Mouse (Mus musculus): ENCODE data around the gene Chmp2a. TPM values are rescaled to one million over a fixed set of nuclear protein-coding genes. Genes with fewer than 3 reads are reported as not detected.
"Not testable (repeated sequence)": the region's sequence is repeated elsewhere in the genome, so short reads cannot be mapped to it uniquely, and the experiment has no call there.

Gene Chmp2a
- 133 and 140 TPM in 2 replicates for polyA plus RNA-seq (2014; fragmentation: Nextera tagmentation; extraction: Ambion mirVana)

- Histone ChIP-seq H3K9ac (ENCODE audit: low read length) (peak within 1 kb of the TSS; percentile 83), H3K4me3 (ENCODE audit: low read depth, low read length) (peak within 1 kb of the TSS; percentile 57), H3K4me1 (ENCODE audit: control insufficient read depth, insufficient read depth, low read length) (peaks cover 29% of the 10 kb centered on the region), H3K36me3 (ENCODE audit: control insufficient read depth, insufficient read depth, low read length) (peaks cover 39% of the 10 kb centered on the region), H3K4me2 (peak within 1 kb of the TSS; percentile 90), H3K9me3 (ENCODE audit: control insufficient read depth, low read length) (no peaks in the 10 kb centered on the region), H3K27ac (ENCODE audit: low read depth, low read length) (peak within 1 kb of the TSS; percentile 87), H3K27me3 (ENCODE audit: control insufficient read depth, insufficient read depth, low read length) (no peaks in the 10 kb centered on the region)
- DNase-seq (ENCODE audit: low spot score, missing footprints) (peak; percentile 100), ATAC-seq (ENCODE audit: low FRiP score) (peak; percentile 82)
- WGBS, result under 1% methylated on average over 45 of the region's 45 CpGs
Observed at GRCm38 (mm10) chr7:13034148-13034977, at the start of gene Chmp2a. TSS of gene Chmp2a (minus strand) at chr7:13034807.

- Histone ChIP-seq H3K4me2 (no peak overlapping the region), H3K4me1 (ENCODE audit: control insufficient read depth, insufficient read depth, low read length) (no peaks in the 10 kb centered on the region), H3K4me3 (ENCODE audit: low read depth, low read length) (no peak overlapping the region), H3K9ac (ENCODE audit: low read length) (no peak overlapping the region), H3K27ac (ENCODE audit: low read depth, low read length) (no peak overlapping the region), H3K27me3 (ENCODE audit: control insufficient read depth, insufficient read depth, low read length) (no peaks in the 10 kb centered on the region), H3K9me3 (ENCODE audit: control insufficient read depth, low read length) (no peaks in the 10 kb centered on the region), H3K36me3 (ENCODE audit: control insufficient read depth, insufficient read depth, low read length) (no peaks in the 10 kb centered on the region)
- no peak for ATAC-seq (ENCODE audit: low FRiP score)
- WGBS, result 60% methylated on average over 5 of the region's 5 CpGs
- no peak for DNase-seq (ENCODE audit: low spot score, missing footprints)
Observed at GRCm38 (mm10) chr7:13072293-13072692, 37.7 kb upstream of the Chmp2a start.

- not testable (repeated sequence) for H3K4me2 ChIP-seq; H3K27me3 ChIP-seq (ENCODE audit: control insufficient read depth, insufficient read depth, low read length); H3K27ac ChIP-seq (ENCODE audit: low read depth, low read length); H3K9me3 ChIP-seq (ENCODE audit: control insufficient read depth, low read length); H3K4me3 ChIP-seq (ENCODE audit: low read depth, low read length); DNase-seq (ENCODE audit: low spot score, missing footprints); H3K9ac ChIP-seq (ENCODE audit: low read length); H3K36me3 ChIP-seq (ENCODE audit: control insufficient read depth, insufficient read depth, low read length); H3K4me1 ChIP-seq (ENCODE audit: control insufficient read depth, insufficient read depth, low read length); ATAC-seq (ENCODE audit: low FRiP score)
- 53% methylated on average over 2 of the region's 2 CpGs for WGBS
Observed at GRCm38 (mm10) chr7:13063399-13063798, 28.8 kb upstream of the Chmp2a start.

- Histone ChIP-seq H3K27ac (ENCODE audit: low read depth, low read length) (no peak overlapping the region), H3K4me3 (ENCODE audit: low read depth, low read length) (no peak overlapping the region), H3K4me2 (no peak overlapping the region), H3K27me3 (ENCODE audit: control insufficient read depth, insufficient read depth, low read length) (no peaks in the 10 kb centered on the region), H3K9ac (ENCODE audit: low read length) (no peak overlapping the region), H3K4me1 (ENCODE audit: control insufficient read depth, insufficient read depth, low read length) (no peaks in the 10 kb centered on the region), H3K36me3 (ENCODE audit: control insufficient read depth, insufficient read depth, low read length) (no peaks in the 10 kb centered on the region), H3K9me3 (ENCODE audit: control insufficient read depth, low read length) (no peaks in the 10 kb centered on the region; the same call in 1 of the 2 replicates)
- 86% methylated on average over 9 of the region's 9 CpGs for WGBS
- DNase-seq (ENCODE audit: low spot score, missing footprints), result no peak
- no peak for ATAC-seq (ENCODE audit: low FRiP score)
Observed at GRCm38 (mm10) chr7:13059536-13059935, 24.9 kb upstream of the Chmp2a start.

- WGBS, result 54% methylated on average over 8 of the region's 8 CpGs
- H3K9ac ChIP-seq (ENCODE audit: low read length), result no peak overlapping the region
- no peaks in the 10 kb centered on the region for H3K9me3 ChIP-seq (ENCODE audit: control insufficient read depth, low read length)
- H3K36me3 ChIP-seq (ENCODE audit: control insufficient read depth, insufficient read depth, low read length), result no peaks in the 10 kb centered on the region
- no peak overlapping the region for H3K27ac ChIP-seq (ENCODE audit: low read depth, low read length)
- peaks cover 4% of the 10 kb centered on the region; the same call in 1 of the 2 replicates for H3K4me1 ChIP-seq (ENCODE audit: control insufficient read depth, insufficient read depth, low read length)
- H3K27me3 ChIP-seq (ENCODE audit: control insufficient read depth, insufficient read depth, low read length), result no peaks in the 10 kb centered on the region
- H3K4me3 ChIP-seq (ENCODE audit: low read depth, low read length), result no peak overlapping the region
- H3K4me2 ChIP-seq, result no peak overlapping the region
- ATAC-seq (ENCODE audit: low FRiP score) (no peak), DNase-seq (ENCODE audit: low spot score, missing footprints) (no peak)
Observed at GRCm38 (mm10) chr7:13056913-13057700, 22.5 kb upstream of the Chmp2a start.

GRCm38 (mm10) chr7:13054287-13055010, 19.8 kb upstream of the Chmp2a start, which contains the start of gene Mzf1:
TSS of gene Mzf1 (minus strand) at chr7:13054764.
- Histone ChIP-seq H3K9ac (ENCODE audit: low read length) (peak within 1 kb of the TSS; percentile 66), H3K36me3 (ENCODE audit: control insufficient read depth, insufficient read depth, low read length) (no peaks in the 10 kb centered on the region), H3K4me3 (ENCODE audit: low read depth, low read length) (peak within 1 kb of the TSS; percentile 58), H3K27me3 (ENCODE audit: control insufficient read depth, insufficient read depth, low read length) (no peaks in the 10 kb centered on the region), H3K27ac (ENCODE audit: low read depth, low read length) (peak within 1 kb of the TSS; percentile 87), H3K4me2 (peak within 1 kb of the TSS; percentile 54), H3K9me3 (ENCODE audit: control insufficient read depth, low read length) (no peaks in the 10 kb centered on the region), H3K4me1 (ENCODE audit: control insufficient read depth, insufficient read depth, low read length) (peaks cover 4% of the 10 kb centered on the region; the same call in 1 of the 2 replicates)
- ATAC-seq (ENCODE audit: low FRiP score) (peak; percentile 95), DNase-seq (ENCODE audit: low spot score, missing footprints) (peak; percentile 99)
- under 1% methylated on average over 41 of the region's 41 CpGs for WGBS

- no peaks in the 10 kb centered on the region for H3K27me3 ChIP-seq (ENCODE audit: control insufficient read depth, insufficient read depth, low read length)
- H3K27ac ChIP-seq (ENCODE audit: low read depth, low read length), result peak overlapping the region; percentile 87; the same call in 1 of the 2 replicates
- no peaks in the 10 kb centered on the region for H3K36me3 ChIP-seq (ENCODE audit: control insufficient read depth, insufficient read depth, low read length)
- peak overlapping the region; percentile 54 for H3K4me2 ChIP-seq
- no peaks in the 10 kb centered on the region for H3K9me3 ChIP-seq (ENCODE audit: control insufficient read depth, low read length)
- DNase-seq (ENCODE audit: low spot score, missing footprints) (no peak), ATAC-seq (ENCODE audit: low FRiP score) (no peak)
- 4% methylated on average over 15 of the region's 15 CpGs for WGBS
- H3K4me3 ChIP-seq (ENCODE audit: low read depth, low read length), result peak overlapping the region; percentile 58
- H3K4me1 ChIP-seq (ENCODE audit: control insufficient read depth, insufficient read depth, low read length), result peaks cover 4% of the 10 kb centered on the region; the same call in 1 of the 2 replicates
- H3K9ac ChIP-seq (ENCODE audit: low read length), result peak overlapping the region; percentile 61
Observed at GRCm38 (mm10) chr7:13053961-13054286, 19.3 kb upstream of the Chmp2a start.

- Histone ChIP-seq H3K27me3 (ENCODE audit: control insufficient read depth, insufficient read depth, low read length) (no peaks in the 10 kb centered on the region), H3K9ac (ENCODE audit: low read length) (peak overlapping the region; percentile 61; the same call in 1 of the 2 replicates), H3K4me3 (ENCODE audit: low read depth, low read length) (peak overlapping the region; percentile 58), H3K36me3 (ENCODE audit: control insufficient read depth, insufficient read depth, low read length) (no peaks in the 10 kb centered on the region), H3K4me1 (ENCODE audit: control insufficient read depth, insufficient read depth, low read length) (peaks cover 4% of the 10 kb centered on the region; the same call in 1 of the 2 replicates), H3K27ac (ENCODE audit: low read depth, low read length) (no peak overlapping the region), H3K9me3 (ENCODE audit: control insufficient read depth, low read length) (no peaks in the 10 kb centered on the region), H3K4me2 (peak overlapping the region; percentile 54)
- ATAC-seq (ENCODE audit: low FRiP score) (no peak), DNase-seq (ENCODE audit: low spot score, missing footprints) (no peak)
- WGBS, result 95% methylated on average over 2 of the region's 2 CpGs
Observed at GRCm38 (mm10) chr7:13053501-13053900, 18.9 kb upstream of the Chmp2a start.
